In the genomic region with DNA sequence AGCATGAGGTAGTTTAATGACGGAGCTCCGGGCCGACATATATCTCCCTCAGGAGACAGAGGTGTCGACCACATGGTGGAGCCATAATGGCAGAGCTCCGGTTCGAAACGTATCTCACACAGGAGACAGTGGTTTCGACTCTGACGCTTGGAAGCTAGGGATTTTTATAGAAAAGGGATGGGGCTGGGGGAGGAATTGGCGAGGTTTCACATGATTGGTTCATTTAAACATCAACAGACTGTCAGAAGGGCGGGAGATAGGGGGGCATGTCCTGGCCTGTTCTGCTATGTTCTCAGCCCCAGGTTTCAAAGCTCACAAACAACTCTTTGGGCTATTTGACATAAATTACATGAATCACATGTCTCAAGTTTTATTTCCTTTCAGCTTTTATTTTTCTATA, we compare ENCODE assay signal across 9 mouse cellular contexts. TPM values are rescaled to one million over a fixed set of nuclear protein-coding genes. Genes with fewer than 3 reads are reported as not detected.
DNase-seq lines count a peak whose midpoint lies in the region; ATAC-seq and TF ChIP-seq lines count a peak whose summit lies in the region.
"Not testable (repeated sequence)": the region's sequence is repeated elsewhere in the genome, so short reads cannot be mapped to it uniquely, and the experiment has no call there.
"Had no signal": no experiment of that assay in that cellular context is flagged by ENCODE, and none has a peak within 500 bp of the region (broad histone marks: within the 10 kb centered on the region; RNA-seq: fewer than 3 reads in every experiment).

No protein-coding gene starts in this region.

- peak overlapping the region; percentile 60 for H3K4me3 ChIP-seq in C2C12 (ENCODE audit: insufficient read depth, poor library complexity, severe bottlenecking)
- H3K4me3 ChIP-seq in forebrain, embryonic 12.5 days (replicated peaks), result peak overlapping the region; percentile 100
- peak overlapping the region; percentile 73 to 100 for H3K4me3 ChIP-seq in heart, embryonic 14.5 days (ENCODE audit: control insufficient read depth in 1 of 2, insufficient read depth in 1 of 2, low read depth in 1 of 2, low read length in 2 of 2)
- peak overlapping the region; percentile 78 for H3K4me3 ChIP-seq in kidney, embryonic 14.5 days (ENCODE audit: low read length)
- H3K4me3 ChIP-seq in liver, adult 2 months (ENCODE audit: insufficient read depth, low read depth, low read length), result peak overlapping the region; percentile 48; the same call in 1 of the 2 replicates
- H3K4me3 ChIP-seq in midbrain, embryonic 11.5 days (ENCODE audit: low read depth, low read length), result peak overlapping the region; percentile 99

- H3K27me3 ChIP-seq in C2C12 (ENCODE audit: control insufficient read depth, insufficient read depth, insufficient read length); forebrain, embryonic 12.5 days; heart, embryonic 14.5 days (ENCODE audit: control insufficient read depth, insufficient read depth, low read length); kidney, embryonic 14.5 days (ENCODE audit: control insufficient read depth, insufficient read depth, low read length); liver, adult 2 months (ENCODE audit: control insufficient read depth, insufficient read depth, low read length); midbrain, embryonic 11.5 days (ENCODE audit: control insufficient read depth, insufficient read depth, low read length): not testable (repeated sequence)

- 73% methylated on average over 11 of the region's 11 CpGs for WGBS in forebrain, embryonic 12.5 days
- WGBS in heart, embryonic 14.5 days, result 67% methylated on average over 11 of the region's 11 CpGs
- 76% methylated on average over 11 of the region's 11 CpGs for WGBS in kidney, embryonic 14.5 days
- 71% methylated on average over 11 of the region's 11 CpGs for WGBS in liver, adult 2 months
- WGBS in midbrain, embryonic 11.5 days, result 75% methylated on average over 11 of the region's 11 CpGs

- peaks cover 37% of the 10 kb centered on the region for H3K79me2 ChIP-seq in C2C12 (ENCODE audit: control insufficient read depth, insufficient read depth)
- peaks cover 24% of the 10 kb centered on the region; the same call in 1 of the 2 replicates for H3K79me2 ChIP-seq in liver, adult 2 months (ENCODE audit: control insufficient read depth, insufficient read depth, low read length)

- H3K4me1 ChIP-seq in forebrain, embryonic 12.5 days, result peaks cover 24% of the 10 kb centered on the region
- peaks cover 0 to 20% of the 10 kb centered on the region in 2 experiments; a peak in 3 of 4 replicates for H3K4me1 ChIP-seq in heart, embryonic 14.5 days (ENCODE audit: control insufficient read depth in 2 of 2, insufficient read depth in 2 of 2, low read length in 2 of 2)
- H3K4me1 ChIP-seq in kidney, embryonic 14.5 days (ENCODE audit: control insufficient read depth, insufficient read depth, low read length), result peaks cover 11% of the 10 kb centered on the region
- H3K4me1 ChIP-seq in liver, adult 2 months (ENCODE audit: control insufficient read depth, insufficient read depth, low read length), result not testable (repeated sequence)
- H3K4me1 ChIP-seq in midbrain, embryonic 11.5 days (ENCODE audit: control insufficient read depth, insufficient read depth, low read length), result peaks cover 11% of the 10 kb centered on the region

- TF ChIP-seq POLR2A in liver, adult 2 months (IDR thresholded peaks at IDR 0.05; ENCODE audit: extremely low read depth, insufficient read depth, low read length), result not testable (repeated sequence)

- H3K79me3 ChIP-seq in C2C12 (ENCODE audit: low read depth), result peaks cover 28% of the 10 kb centered on the region

- H3K36me3 ChIP-seq in C2C12 (ENCODE audit: control insufficient read depth, insufficient read depth); forebrain, embryonic 12.5 days (replicated peaks); heart, embryonic 14.5 days (ENCODE audit: control insufficient read depth, insufficient read depth, low read length); kidney, embryonic 14.5 days (ENCODE audit: control insufficient read depth, insufficient read depth, low read length); liver, adult 2 months (ENCODE audit: control insufficient read depth, insufficient read depth, low read length); midbrain, embryonic 11.5 days (ENCODE audit: control insufficient read depth, insufficient read depth, low read length): not testable (repeated sequence)

- peak overlapping the region; percentile 98 for H3K4me2 ChIP-seq in forebrain, embryonic 12.5 days
- peak overlapping the region; percentile 84 for H3K4me2 ChIP-seq in heart, embryonic 14.5 days (ENCODE audit: low read length)
- peak overlapping the region; percentile 73 for H3K4me2 ChIP-seq in kidney, embryonic 14.5 days (replicated peaks; ENCODE audit: low read depth, low read length)
- peak overlapping the region; percentile 89 for H3K4me2 ChIP-seq in midbrain, embryonic 11.5 days

- H3K9me3 ChIP-seq in forebrain, embryonic 12.5 days; heart, embryonic 14.5 days (ENCODE audit: control insufficient read depth, low read length); kidney, embryonic 14.5 days (ENCODE audit: control insufficient read depth, low read length); midbrain, embryonic 11.5 days (ENCODE audit: control insufficient read depth, low read length): not testable (repeated sequence)

- H3K9ac ChIP-seq in forebrain, embryonic 12.5 days, result peak overlapping the region; percentile 98; the same call in 1 of the 2 replicates
- peak overlapping the region; percentile 97 for H3K9ac ChIP-seq in heart, embryonic 14.5 days (ENCODE audit: low read length)
- peak overlapping the region; percentile 83; the same call in 1 of the 2 replicates for H3K9ac ChIP-seq in kidney, embryonic 14.5 days (ENCODE audit: low read depth, low read length)
- H3K9ac ChIP-seq in liver, adult 2 months (ENCODE audit: low read depth, low read length), result peak overlapping the region; percentile 42; the same call in 1 of the 2 replicates
- peak overlapping the region; percentile 93 for H3K9ac ChIP-seq in midbrain, embryonic 11.5 days (ENCODE audit: low read length)

- peak overlapping the region; percentile 96 for H3K27ac ChIP-seq in forebrain, embryonic 12.5 days
- H3K27ac ChIP-seq in heart, embryonic 14.5 days (replicated peaks in 1 of 2; ENCODE audit: control insufficient read depth in 1 of 2, insufficient read depth in 1 of 2, low read depth in 2 of 2, low read length in 2 of 2), result peak overlapping the region; percentile 88 to 98
- peak overlapping the region; percentile 94 for H3K27ac ChIP-seq in kidney, embryonic 14.5 days (ENCODE audit: low read depth, low read length)
- peak overlapping the region; percentile 39 for H3K27ac ChIP-seq in liver, adult 2 months (replicated peaks; ENCODE audit: insufficient read depth, low read depth, low read length)
- peak overlapping the region; percentile 81; the same call in 1 of the 2 replicates for H3K27ac ChIP-seq in midbrain, embryonic 11.5 days (ENCODE audit: low read depth, low read length)

- H3ac ChIP-seq in C2C12 (ENCODE audit: control insufficient read depth, insufficient read length, low read depth), result not testable (repeated sequence)

- DNase-seq in cerebellum, adult 11-12 months, result peak; percentile 22
- DNase-seq in liver, adult 2 months (ENCODE audit: extremely low read depth, low read depth, low spot score); midbrain, embryonic 11.5 days (ENCODE audit: low spot score, missing footprints): not testable (repeated sequence)
- peak; percentile 12 for DNase-seq in right cerebral cortex, postnatal 25 days

- ATAC-seq in forebrain, embryonic 12.5 days (ENCODE audit: low FRiP score), result 0 out of 2 replicates have a peak, but pooled peaks have one; percentile 10
- not testable (repeated sequence) for ATAC-seq in heart, embryonic 14.5 days (ENCODE audit: insufficient number of reproducible peaks, insufficient read depth, low FRiP score, low read depth); kidney, embryonic 14.5 days (ENCODE audit: low FRiP score, low TSS enrichment)
- peak; percentile 38; the same call in 1 of the 2 replicates for ATAC-seq in midbrain, embryonic 11.5 days (ENCODE audit: low FRiP score)

- TF ChIP-seq CTCF in C2C12 (IDR thresholded peaks at IDR 0.05; ENCODE audit: control insufficient read depth, insufficient read depth, insufficient read length); liver, adult 2 months (IDR thresholded peaks at IDR 0.05; ENCODE audit: low read depth, low read length): not testable (repeated sequence)

RNA-seq across cellular contexts. Expression of gene Pdcd7, which starts 0.5 kb away (rescaled TPM):
- 9.7 TPM for polyA plus RNA-seq in C2C12 (2012; fragmentation: generic; extraction: Trizol)
- polyA plus RNA-seq in forebrain, embryonic 12.5 days (2016; fragmentation: Nextera tagmentation; extraction: Ambion mirVana), result 11.9 and 12.1 TPM in 2 replicates
- polyA plus RNA-seq in heart, embryonic 14.5 days (2014; fragmentation: Nextera tagmentation; extraction: Ambion mirVana), result 8.4 and 10.9 TPM in 2 replicates
- 15.0 and 15.2 TPM in 2 replicates for polyA plus RNA-seq in kidney, embryonic 14.5 days (2014; fragmentation: Nextera tagmentation; extraction: Ambion mirVana)
- total RNA-seq in liver, adult 2 months (2014; rRNA removed), result 3.6 and 5.6 TPM in 2 replicates
- polyA plus RNA-seq in liver, adult 2 months (2012; rRNA removed), result 3.5 and 4.5 TPM in 2 replicates
- 11.6 and 14.6 TPM in 2 replicates for polyA plus RNA-seq in midbrain, embryonic 11.5 days (2014; fragmentation: Nextera tagmentation; extraction: Ambion mirVana)

RNA-seq across cellular contexts. Expression of gene Ubap1l, which starts 15.4 kb away (rescaled TPM):
- 0.21 TPM for polyA plus RNA-seq in C2C12 (2012; fragmentation: generic; extraction: Trizol)
- polyA plus RNA-seq in forebrain, embryonic 12.5 days (2016; fragmentation: Nextera tagmentation; extraction: Ambion mirVana), result 0.27 and 0.73 TPM in 2 replicates
- not detected in 2 replicates for polyA plus RNA-seq in heart, embryonic 14.5 days (2014; fragmentation: Nextera tagmentation; extraction: Ambion mirVana)
- polyA plus RNA-seq in kidney, embryonic 14.5 days (2014; fragmentation: Nextera tagmentation; extraction: Ambion mirVana), result 0.62 TPM in 1 of 2 replicates, not detected in the other
- total RNA-seq in liver, adult 2 months (2014; rRNA removed), result 0.18 TPM in 1 of 2 replicates, not detected in the other
- polyA plus RNA-seq in liver, adult 2 months (2012; rRNA removed), result 0.12 and 0.22 TPM in 2 replicates
- 0.27 and 0.37 TPM in 2 replicates for polyA plus RNA-seq in midbrain, embryonic 11.5 days (2014; fragmentation: Nextera tagmentation; extraction: Ambion mirVana)
- polyA plus RNA-seq: activated CD4-positive, CD25-positive, alpha-beta regulatory T cell, adult 4 months had no signal

RNA-seq across cellular contexts. Expression of gene Kbtbd13, which starts 46.0 kb away (rescaled TPM):
- not detected for polyA plus RNA-seq in C2C12 (2012; fragmentation: generic; extraction: Trizol)
- 0.72 and 0.74 TPM in 2 replicates for polyA plus RNA-seq in forebrain, embryonic 12.5 days (2016; fragmentation: Nextera tagmentation; extraction: Ambion mirVana)
- 0.73 and 1.5 TPM in 2 replicates for polyA plus RNA-seq in heart, embryonic 14.5 days (2014; fragmentation: Nextera tagmentation; extraction: Ambion mirVana)
- polyA plus RNA-seq in kidney, embryonic 14.5 days (2014; fragmentation: Nextera tagmentation; extraction: Ambion mirVana), result 1.3 and 1.4 TPM in 2 replicates
- total RNA-seq in liver, adult 2 months (2014; rRNA removed), result 0.20 and 0.28 TPM in 2 replicates
- polyA plus RNA-seq in liver, adult 2 months (2012; rRNA removed), result 0.14 and 0.49 TPM in 2 replicates
- 0.16 and 0.36 TPM in 2 replicates for polyA plus RNA-seq in midbrain, embryonic 11.5 days (2014; fragmentation: Nextera tagmentation; extraction: Ambion mirVana)
- polyA plus RNA-seq: activated CD4-positive, CD25-positive, alpha-beta regulatory T cell, adult 4 months had no signal

RNA-seq across cellular contexts. Expression of gene Clpx, which starts 51.4 kb away (rescaled TPM):
- polyA plus RNA-seq in C2C12 (2012; fragmentation: generic; extraction: Trizol), result 9.3 TPM
- polyA plus RNA-seq in forebrain, embryonic 12.5 days (2016; fragmentation: Nextera tagmentation; extraction: Ambion mirVana), result 50.7 and 52.8 TPM in 2 replicates
- polyA plus RNA-seq in heart, embryonic 14.5 days (2014; fragmentation: Nextera tagmentation; extraction: Ambion mirVana), result 49.4 and 52.9 TPM in 2 replicates
- 38.9 and 51.1 TPM in 2 replicates for polyA plus RNA-seq in kidney, embryonic 14.5 days (2014; fragmentation: Nextera tagmentation; extraction: Ambion mirVana)
- 54.0 and 56.1 TPM in 2 replicates for total RNA-seq in liver, adult 2 months (2014; rRNA removed)
- 39.2 and 62.4 TPM in 2 replicates for polyA plus RNA-seq in liver, adult 2 months (2012; rRNA removed)
- 45.8 and 54.3 TPM in 2 replicates for polyA plus RNA-seq in midbrain, embryonic 11.5 days (2014; fragmentation: Nextera tagmentation; extraction: Ambion mirVana)

RNA-seq across cellular contexts. Expression of gene Rasl12, which starts 52.9 kb away (rescaled TPM):
- 0.05 TPM for polyA plus RNA-seq in C2C12 (2012; fragmentation: generic; extraction: Trizol)
- polyA plus RNA-seq in forebrain, embryonic 12.5 days (2016; fragmentation: Nextera tagmentation; extraction: Ambion mirVana), result 6.4 and 7.2 TPM in 2 replicates
- 5.5 and 6.1 TPM in 2 replicates for polyA plus RNA-seq in heart, embryonic 14.5 days (2014; fragmentation: Nextera tagmentation; extraction: Ambion mirVana)
- 8.2 and 11.7 TPM in 2 replicates for polyA plus RNA-seq in kidney, embryonic 14.5 days (2014; fragmentation: Nextera tagmentation; extraction: Ambion mirVana)
- 0.09 and 0.13 TPM in 2 replicates for total RNA-seq in liver, adult 2 months (2014; rRNA removed)
- polyA plus RNA-seq in liver, adult 2 months (2012; rRNA removed), result 0.17 and 0.32 TPM in 2 replicates
- 5.6 and 5.9 TPM in 2 replicates for polyA plus RNA-seq in midbrain, embryonic 11.5 days (2014; fragmentation: Nextera tagmentation; extraction: Ambion mirVana)

Comparison
In these comparisons a context has a peak if more than half of its experiments do, and no peak if none do; other contexts are left out.
1. H3K4me3 ChIP-seq: peak in every context shown above with its lines; median percentile 100 in forebrain, embryonic 12.5 days; 99 in midbrain, embryonic 11.5 days; 86 in heart, embryonic 14.5 days; 78 in kidney, embryonic 14.5 days; 60 in C2C12; 48 in liver, adult 2 months.
2. H3K27ac ChIP-seq: peak in every context shown above with its lines; median percentile 96 in forebrain, embryonic 12.5 days; 94 in kidney, embryonic 14.5 days; 93 in heart, embryonic 14.5 days; 81 in midbrain, embryonic 11.5 days; 39 in liver, adult 2 months.
3. H3K9ac ChIP-seq: peak in every context shown above with its lines; median percentile 98 in forebrain, embryonic 12.5 days; 97 in heart, embryonic 14.5 days; 93 in midbrain, embryonic 11.5 days; 83 in kidney, embryonic 14.5 days; 42 in liver, adult 2 months.